Mouse (Mus musculus): Measurements from ENCODE around the gene Mlh3.

Gene Mlh3

GRCm38 (mm10) chr12:85227227-85227626 is 43.2 kb downstream of the Mlh3 start:
- no peak for DNase-seq

DNA sequence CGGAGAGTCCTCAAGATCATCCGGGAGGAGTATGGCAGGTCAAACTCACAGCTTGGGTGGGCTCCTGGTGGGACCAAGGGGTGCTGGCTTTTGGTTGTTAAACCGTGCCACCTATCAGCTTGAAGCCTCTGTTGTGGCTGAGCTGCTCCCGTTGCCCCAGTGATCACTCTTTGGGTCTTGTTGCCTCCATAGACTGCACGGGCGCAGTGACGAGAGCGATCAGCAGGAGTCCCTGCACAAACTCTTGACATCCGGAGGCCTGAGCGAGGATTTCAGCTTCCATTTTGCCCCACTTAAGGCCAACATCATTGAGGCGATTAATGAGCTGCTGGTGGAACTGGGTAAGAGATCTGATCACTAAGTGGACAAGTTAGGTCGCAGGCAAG is 50.5 kb downstream of the Mlh3 start:
- no peak for DNase-seq

DNA sequence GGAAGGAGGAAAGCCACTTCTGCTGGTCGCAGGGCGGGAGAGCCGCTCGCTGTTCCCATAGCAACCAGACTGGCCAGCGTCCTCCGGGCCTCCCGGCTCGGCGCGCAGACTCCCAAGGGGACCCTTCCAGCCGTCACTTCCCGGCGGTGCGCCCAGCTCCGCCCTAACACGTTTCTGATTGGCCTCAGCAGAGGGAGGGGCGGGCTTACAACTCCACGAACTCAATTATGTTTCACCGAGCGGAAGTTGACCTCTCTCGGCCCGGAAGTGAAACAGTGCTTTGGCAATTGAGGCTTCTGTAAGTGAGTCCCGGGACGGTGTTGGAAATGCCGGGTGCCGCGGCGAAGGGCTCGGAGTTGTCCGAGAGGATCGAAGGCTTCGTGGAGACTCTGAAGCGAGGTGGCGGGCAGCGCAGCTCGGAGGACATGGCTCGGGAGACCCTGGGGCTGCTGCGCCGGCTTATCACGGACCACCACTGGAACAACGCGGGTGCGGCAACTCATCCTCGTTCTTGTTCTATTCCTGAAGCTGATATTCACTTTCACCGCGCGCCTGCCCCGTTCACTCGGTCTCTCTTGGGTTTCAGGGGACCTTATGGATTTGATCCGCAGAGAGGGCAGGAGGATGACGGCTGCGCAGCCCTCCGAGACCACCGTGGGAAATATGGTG is 51.0 kb downstream of the Mlh3 start, which contains the start of gene Eif2b2:
Gene Eif2b2, plus strand, starts transcription at position 246 of the 669 bp plus-strand sequence.
- peak; percentile 99 for DNase-seq

DNA sequence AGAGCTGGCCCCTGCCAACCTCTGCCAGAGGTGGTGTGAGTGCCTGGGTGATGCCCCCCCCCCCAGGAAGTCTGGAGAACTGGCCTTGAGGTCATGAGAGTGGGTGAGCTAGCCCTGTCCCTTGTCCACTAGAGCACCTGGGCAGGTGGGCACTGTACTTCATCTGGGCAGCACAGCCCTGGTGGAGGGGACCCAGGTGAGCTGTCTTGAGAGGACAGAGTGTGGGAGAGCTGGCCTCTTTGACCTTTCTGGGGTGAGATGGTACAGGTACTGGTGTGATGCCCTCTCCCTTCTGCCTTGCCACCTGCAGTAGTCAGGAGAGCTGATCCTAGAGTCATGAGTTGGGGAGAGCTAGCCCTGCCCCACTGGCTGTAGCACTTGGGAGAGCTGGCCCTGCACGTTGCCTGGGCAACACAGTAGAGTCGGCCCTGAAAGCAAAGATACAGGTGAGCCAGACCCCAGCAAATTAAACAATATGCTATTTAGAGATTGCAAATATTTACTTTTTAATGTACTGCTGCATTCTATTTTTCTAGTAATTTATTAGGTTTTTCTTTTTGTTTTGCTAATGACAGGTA is 52.6 kb downstream of the Mlh3 start:
- DNase-seq, result no peak

- no peak for DNase-seq
These were observed 55.4 kb downstream of the Mlh3 start for GRCm38 (mm10) chr12:85215031-85215430.

DNA sequence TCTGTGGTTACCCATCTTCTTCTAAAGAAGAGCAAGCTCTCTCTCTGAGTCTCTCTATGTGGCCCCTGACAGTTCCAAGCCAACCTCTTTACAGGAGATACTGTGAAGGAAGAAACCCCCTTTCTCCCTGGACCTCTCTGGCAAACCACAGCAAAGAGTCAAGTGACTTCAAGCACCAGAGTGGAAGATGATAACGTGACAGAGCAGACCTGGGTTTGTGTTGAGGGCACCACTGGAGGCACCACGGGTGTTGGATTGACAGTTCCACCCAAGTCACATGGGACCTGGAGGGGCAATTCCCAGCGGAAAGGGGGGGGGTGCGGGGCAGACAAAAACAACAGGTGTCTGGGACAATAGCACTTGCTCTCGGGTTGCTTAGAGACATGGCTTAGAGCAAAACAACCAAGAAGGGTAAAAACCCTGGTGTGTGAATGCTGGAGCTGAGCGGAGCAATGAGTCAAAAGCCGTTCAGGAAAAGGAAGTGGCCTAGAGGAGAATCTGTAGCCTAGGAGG is 61.7 kb downstream of the Mlh3 start:
- no peak for DNase-seq

DNA sequence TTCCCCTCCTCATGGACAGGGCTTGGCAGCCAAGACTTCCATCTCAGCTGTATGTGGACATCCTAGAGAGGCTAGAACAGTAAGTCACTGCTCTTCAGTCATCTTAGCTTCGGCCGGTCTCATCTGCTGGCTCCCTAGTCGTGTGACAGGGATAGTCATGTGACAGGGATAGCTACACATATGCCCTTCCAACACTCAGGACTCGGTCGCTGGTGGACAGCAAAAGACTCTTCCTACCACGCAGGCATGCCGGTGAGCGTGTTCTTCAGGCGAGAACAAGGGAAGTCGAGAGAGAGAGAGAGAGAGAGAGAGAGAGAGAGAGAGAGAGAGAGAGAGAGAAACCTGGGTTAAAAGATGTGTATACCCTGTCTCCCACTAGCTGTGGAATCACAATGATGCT is 65.0 kb downstream of the Mlh3 start:
- DNase-seq, result no peak

GRCm38 (mm10) chr12:85204105-85204504 is 66.3 kb downstream of the Mlh3 start:
- DNase-seq, result no peak

- DNase-seq, result no peak
These were observed 66.7 kb downstream of the Mlh3 start for GRCm38 (mm10) chr12:85203699-85204098.

DNA sequence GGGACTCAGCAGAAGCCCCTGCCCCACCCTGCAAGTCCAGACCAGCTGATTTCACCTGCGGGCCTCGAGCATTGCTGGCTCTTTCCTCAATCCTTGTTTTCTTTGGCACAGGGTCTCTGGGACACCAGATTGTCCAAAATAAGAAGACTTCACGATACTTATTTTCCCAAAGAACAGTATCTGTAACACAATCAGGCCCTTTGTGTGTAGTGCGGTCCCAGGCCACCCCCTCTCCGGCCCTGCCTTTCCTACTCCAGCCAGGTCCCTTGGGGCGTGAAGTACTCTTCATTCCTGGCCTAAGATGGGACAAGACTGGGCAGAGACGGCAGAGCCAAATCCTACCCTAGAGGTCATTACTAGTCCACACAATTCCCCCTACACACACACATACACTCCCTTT is 68.2 kb downstream of the Mlh3 start:
- no peak for DNase-seq

DNA sequence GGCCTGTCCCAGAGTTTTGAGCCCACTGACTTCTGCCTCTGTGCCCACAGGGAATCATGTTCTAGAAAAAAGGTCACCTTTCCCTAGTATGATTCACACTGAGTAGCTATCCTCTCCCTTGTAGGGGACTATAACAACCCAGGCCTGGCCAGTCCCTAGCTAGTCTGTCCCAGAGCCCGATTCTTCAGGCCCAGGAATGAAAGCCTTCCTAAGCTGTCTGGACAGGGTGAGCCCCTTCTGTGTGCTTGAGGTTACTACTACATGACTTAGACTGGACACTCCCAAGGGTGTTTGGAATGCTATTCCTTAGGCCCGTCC is 68.6 kb downstream of the Mlh3 start:
- no peak for DNase-seq

DNA sequence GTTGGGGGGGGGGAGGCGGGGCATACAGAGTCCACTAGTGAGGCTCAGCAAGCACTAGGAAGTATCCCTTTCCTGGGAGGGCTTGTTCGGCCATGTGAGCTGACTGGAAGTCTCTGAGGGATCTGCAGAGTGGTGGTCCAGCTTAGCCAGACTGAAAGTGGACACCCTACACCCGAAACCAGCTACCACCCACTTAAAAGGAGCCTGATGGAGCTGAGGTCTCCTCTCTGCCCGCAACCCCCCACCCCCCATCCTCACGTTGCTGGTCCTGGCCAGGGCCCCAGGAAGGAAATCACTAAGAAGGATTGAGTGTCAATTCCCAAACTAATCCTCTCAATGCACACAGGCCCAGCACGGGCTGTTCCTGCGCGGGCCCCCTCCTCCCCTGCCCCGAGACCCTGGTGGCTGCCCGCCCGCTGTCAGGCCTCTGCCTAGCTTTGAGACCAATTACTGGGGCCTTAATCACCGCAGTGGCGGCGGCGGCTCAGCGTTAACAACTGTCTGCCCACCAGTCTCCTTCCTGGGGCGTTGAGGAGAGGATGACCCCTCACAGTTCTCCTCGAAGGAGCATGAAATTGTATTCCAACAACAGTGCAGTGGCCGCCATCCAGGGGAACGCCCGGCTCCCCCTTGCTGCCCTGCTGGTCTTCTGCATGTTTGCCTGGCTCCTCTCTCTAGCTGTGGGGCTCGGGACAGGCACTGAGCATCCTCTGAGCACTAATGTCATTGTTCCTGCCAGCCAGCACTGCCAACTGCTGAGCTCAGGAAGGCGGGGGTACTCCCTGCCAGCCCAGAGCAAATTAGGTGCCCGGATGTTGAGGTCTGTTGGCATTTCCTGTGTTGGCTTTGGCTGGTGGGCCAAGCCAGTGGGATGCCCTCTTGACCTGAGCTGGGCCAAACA is 69.2 kb downstream of the Mlh3 start:
- DNase-seq, result peak; percentile 37 to 52

- DNase-seq, result no peak
These were observed 70.4 kb downstream of the Mlh3 start for GRCm38 (mm10) chr12:85199954-85200353.

- DNase-seq, result no peak
These were observed 72.5 kb downstream of the Mlh3 start for GRCm38 (mm10) chr12:85197936-85198335.

DNA sequence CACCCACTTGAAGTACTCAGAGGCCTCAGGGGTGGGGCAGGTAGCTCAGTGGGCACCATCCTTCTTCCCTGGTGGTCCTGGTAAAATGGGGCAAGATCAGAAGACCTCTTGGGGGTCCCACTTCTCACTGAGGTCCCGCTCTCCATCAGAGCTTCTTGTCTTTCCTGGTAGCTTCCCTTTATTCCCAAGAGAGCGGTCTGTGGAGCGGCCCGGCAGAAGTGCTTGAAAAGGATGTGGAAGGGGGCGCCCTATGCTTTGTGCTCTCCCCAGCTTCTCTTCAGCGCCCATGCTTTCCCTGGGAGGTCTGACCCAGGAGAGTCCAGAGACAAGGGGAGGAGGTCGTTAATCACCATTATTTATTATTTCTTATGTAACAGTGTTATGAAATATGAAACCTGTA is 73.0 kb downstream of the Mlh3 start:
- DNase-seq, result no peak

DNA sequence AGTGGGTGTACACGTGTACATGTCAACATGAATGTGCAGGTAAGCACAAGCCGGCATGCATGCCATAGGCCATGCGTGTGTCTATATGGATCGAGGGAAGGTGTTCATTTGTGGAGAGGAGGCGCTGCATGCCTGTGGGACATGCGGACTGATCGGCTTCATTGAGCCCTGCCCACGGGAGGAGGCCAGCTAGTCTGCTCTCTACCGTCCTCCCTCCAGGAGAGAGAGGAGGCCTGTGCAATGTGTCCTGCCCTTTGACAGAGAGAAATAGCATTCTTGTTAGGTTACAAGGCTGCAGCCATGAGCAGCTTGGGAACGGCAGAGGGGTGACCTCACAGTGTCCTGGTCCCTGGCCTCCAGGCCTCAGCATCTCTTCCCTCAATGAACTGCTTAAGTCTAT is 74.2 kb downstream of the Mlh3 start:
- no peak for DNase-seq

GRCm38 (mm10) chr12:85195086-85195485 is 75.3 kb downstream of the Mlh3 start:
- DNase-seq, result no peak

DNA sequence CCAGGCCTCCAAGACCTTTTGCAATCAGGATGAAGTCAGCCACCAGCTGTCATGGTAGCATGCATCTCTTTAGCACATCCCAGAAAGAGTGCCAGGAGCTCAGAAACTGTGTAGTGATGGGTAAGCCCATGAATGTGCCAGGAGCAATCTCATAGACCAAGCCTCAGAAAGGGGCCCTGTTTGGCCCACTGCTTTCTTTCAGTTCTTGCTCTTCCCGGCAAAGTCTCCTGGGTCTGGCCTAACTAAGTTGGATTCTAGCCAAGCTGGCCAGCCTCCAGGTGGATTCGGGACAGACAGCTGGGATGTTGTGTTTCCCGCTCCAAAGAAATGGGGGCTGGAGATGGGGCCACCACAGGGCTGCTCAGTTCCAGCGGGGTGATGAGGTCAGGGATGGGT is 75.8 kb downstream of the Mlh3 start:
- peak; percentile 59 to 64 for DNase-seq

- DNase-seq, result no peak
These were observed 76.3 kb downstream of the Mlh3 start for GRCm38 (mm10) chr12:85193923-85194622.

- DNase-seq, result no peak
These were observed 77.3 kb downstream of the Mlh3 start for GRCm38 (mm10) chr12:85193146-85193545.

- peak; percentile 34 to 43 for DNase-seq
These were observed 77.8 kb downstream of the Mlh3 start for GRCm38 (mm10) chr12:85192461-85193108.

- no peak for DNase-seq
These were observed 80.1 kb downstream of the Mlh3 start for GRCm38 (mm10) chr12:85190290-85190689.

- no peak for DNase-seq
These were observed 84.0 kb downstream of the Mlh3 start for GRCm38 (mm10) chr12:85186361-85186760.

Data from lung, adult 18-20 months (tissue).